Mouse (Mus musculus) cerebellum, postnatal 36 days (tissue): ENCODE data around the gene Rfx8.
A peak's percentile ranks its signal among the peaks of the same experiment; 100 is the strongest.

Experiments
- DNase-seq, 2 experiments: peaks; one replicate each; pipeline ENCODE4 v3.0.0; 2021 to 2022; ENCODE audit warnings: mixed read lengths in 2 of 2

Rfx8 gene

GRCm38 (mm10) chr1:39720632-39721350 lies at the start of gene Rfx8:
TSS of gene Rfx8 (minus strand) at chr1:39720997.
- peak; percentile 24 to 40 for DNase-seq

DNA sequence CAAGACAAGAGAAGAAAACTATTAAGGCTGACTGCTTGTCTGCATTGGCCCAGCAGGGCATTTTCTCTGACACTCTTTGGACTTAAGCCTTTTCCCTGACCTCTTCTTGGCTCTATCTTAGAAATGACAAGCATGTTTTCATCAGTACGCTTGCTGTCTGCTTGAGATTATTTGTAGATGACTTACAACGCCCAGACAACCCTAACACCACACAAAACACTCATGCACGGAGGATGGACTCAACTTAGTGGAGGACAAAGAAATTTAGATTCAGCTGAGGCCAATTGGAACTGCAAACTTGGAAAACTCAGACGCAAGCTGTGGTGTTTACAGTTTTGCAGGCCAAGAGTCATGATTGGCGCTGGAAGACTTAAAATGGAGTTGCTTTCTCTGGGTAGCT lies 49.6 kb upstream of the Rfx8 start:
- DNase-seq = no peak

DNA sequence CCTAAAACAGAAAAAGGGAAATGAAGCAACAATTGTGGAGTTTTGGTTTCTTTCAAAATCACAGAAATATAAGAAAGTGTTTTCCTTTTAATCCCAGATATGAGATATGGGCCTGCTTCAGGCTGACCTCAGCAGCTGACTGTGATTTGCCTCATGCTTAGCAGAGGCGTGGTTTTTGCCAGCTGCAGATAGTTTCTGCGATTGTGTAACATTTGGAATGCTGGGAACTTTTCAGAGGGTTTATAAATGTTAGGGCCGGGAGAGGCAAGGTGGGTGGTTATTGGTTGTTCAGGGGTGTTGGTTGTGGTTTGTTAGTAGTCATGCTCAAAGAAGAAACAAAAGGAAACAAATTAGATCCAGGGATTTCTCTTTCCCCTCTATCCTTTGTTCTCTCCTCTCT lies 47.2 kb upstream of the Rfx8 start:
- DNase-seq = no peak

DNA sequence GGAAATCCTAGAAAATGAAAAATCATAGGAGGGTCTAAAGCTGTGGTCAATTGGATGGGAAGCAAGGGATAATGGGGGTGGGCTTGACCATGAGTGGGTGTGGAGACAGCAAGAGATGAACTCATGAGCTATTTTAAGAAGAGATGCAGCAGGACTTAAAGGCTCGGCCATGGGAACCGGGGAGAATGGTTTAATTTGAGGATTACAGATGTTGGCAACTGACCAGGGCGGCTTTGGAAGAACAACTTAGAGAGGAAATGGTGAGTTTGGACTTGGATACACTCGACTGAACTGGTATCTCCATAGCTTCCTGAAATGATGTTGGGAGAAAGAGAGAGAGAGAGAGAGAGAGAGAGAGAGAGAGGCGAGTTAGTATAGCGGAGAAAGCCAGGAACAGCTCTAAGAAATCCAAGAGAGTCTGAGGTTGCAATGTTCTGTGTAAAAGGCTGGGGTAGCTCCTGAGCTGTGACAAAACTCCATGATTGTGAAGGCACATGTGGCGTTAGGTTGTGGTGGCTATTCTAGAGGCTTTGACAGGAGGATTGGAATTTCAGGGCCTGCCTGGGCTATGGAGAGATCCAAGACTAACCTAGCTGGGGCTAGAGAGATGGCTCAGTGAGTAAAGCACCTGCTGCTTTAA lies 45.2 kb upstream of the Rfx8 start:
- no peak for DNase-seq

DNA sequence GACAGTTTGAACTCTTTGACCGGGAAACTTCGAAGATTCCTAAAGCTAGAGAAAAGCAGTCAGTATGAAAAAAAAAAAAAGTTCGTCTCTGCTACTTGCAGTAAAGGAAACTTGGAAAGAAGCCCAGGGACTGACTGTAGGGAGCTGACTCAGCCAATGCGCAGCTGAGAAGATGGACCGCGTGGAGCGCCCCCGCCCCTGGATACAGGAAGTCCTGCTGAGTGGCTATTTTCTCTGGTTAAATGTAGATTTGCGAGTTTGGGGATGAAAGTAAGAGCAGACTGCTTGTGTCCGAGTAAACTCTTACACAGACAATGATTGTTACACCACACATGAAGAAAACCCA lies 41.2 kb upstream of the Rfx8 start:
- peak; percentile 27 to 34 for DNase-seq

DNA sequence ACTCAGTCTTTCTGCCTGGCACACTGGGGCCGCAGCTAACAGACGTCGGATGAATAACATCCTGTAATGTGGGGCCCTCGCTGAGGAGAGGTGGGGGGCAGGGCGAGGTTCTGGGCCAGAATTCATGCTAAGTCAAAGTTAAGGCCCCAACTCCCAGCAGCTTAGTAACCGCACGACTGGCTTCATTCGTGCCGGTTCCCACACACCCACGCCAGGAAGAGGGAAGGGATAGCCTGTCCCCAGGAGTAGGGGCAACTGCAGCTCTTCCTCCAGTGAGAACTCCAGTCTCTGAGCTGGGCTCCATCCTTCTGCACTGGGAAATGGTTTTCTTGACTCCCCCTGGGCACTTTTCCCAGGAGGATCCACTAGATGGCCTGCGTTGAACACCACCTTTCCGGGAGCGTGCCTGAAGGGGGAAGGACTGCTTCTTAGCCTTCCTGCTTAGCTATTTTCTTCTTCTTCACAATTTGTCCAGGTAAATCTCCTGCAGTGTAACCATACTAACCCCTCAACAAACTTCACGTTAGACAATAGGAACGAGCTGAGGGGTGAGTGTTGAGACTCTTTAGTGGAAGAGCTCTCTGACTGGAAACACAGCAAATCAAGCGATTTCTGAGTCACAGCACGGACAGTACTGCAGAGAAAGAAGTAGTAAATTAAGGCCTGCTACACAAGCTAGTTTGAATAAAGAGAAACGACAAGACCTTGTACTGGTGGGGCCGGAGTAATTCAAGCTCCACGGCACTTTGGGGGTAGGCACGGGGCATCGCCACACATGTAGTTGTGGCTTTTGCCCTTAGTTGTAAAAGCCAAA lies 40.6 kb upstream of the Rfx8 start:
- DNase-seq = peak; percentile 68

- DNase-seq = no peak
These were observed 39.5 kb upstream of the Rfx8 start for GRCm38 (mm10) chr1:39760181-39760715.

DNA sequence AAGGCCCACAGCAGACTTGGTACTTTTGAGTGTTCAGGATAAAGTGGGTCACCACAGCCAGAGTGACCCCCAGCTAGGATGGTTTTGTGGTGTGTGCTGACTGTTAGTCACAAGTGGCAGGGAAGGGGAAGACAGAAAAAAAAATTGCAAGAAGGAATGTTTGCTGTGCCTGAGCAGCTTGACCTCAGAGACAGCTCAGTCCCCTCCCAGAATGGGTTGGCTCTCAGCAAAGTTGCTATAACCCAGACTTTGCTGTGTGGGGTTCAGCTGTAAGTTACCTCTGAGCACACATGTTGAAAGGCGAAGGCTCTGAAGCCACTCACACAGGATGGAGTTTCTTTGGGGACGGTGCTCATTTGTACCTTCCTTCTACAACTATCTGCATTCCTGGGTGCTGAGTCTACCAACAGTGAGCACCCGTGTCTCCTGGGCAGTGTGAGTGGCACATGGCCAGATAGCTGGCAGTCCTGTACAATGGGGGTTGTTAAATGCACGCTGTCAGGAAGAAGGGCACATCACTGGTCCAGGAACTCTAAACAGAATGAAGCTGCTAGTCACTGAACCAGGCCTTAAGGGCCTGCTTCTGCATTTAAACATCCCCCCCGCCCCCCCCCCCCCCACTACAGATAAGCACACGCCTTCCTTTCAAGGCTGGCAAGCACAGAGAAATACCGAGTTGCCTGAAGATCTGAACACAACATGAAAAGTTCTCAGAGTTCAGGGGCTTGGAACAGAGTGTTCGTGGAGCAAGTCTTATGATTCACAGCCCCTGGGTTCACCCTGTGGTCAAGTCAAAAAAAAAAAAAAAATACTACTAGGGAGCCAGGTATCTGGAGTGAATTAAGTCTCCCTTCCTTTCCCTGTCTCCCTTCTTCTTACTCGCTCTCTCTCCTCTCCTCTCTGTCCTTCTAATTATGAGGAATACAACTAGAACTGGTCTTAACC lies 38.7 kb upstream of the Rfx8 start:
- DNase-seq = no peak

DNA sequence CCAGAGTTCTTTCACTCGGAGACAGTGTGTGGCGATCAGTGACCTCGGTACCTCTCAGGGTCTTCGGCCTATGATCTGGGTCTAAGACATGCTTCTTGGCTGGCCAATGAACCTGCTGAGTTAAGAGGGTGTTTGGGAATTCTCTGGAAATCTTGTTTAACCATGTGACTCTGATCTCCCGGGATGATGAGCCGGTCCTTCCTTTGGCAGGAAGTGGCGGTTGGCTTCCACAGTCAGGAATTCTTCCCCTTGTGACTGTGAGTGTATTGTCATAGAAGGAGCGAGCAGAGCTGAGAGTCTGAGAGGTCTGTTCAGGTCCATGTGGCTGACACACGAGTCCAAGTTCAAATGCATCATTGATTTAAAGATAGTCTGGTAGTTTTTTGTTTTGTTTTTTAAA lies 37.4 kb upstream of the Rfx8 start:
- DNase-seq = no peak

DNA sequence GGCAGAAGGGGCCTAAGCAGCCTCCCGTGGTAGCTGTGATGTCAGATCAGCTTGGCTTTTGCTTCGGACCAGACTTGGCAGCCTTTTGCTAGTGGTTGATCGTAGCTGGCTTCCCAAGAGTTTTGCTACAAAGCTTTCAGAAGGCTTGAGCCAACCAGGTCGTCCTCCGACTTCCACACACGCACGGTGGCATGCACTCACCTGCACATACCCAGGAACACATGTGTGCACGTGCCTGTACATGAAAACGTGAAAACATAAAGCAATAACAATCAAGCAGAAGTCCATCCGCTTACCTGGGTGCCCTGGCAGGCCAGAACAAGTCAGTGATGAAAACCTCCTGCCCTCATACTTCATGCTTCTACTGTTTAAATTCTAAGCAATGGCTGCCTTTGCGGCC lies 36.2 kb upstream of the Rfx8 start:
- no peak for DNase-seq

DNA sequence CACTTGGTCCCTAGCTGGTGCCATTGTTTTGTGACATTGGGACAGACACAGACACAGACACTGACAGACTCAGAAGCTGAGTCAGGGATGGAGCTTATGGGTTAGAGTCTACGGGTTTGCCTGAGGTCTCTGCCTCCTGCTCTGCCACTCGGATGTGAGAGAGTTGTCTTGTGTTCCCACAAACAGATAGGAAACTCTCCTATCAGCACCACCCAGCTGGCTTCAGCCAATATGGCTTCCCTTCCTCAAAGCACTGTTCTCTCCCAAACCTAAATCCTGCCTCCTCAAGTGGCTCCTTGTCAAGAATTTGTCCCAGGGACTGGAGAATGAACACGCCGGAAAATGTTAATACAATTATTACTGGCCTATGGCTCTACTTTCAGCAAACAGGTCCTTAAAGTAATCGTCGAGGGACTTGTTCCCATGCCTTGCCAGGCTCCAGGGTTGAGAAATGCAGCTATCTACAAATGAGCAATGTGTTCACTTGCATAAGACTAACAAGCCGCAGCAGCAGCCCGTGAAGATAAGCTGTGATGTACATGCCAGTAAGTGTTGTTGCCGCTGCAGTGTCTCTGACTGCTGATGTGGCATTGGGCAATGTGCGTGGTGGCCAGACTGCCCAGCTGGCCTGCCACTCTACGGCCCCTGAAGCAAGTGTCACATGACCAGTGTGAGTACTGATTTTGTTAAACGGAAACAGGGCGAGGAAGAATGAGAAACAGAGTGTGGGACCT lies 33.6 kb upstream of the Rfx8 start:
- DNase-seq = no peak

- DNase-seq = no peak
These were observed 30.7 kb upstream of the Rfx8 start for GRCm38 (mm10) chr1:39751537-39751936.

- no peak for DNase-seq
These were observed 28.9 kb upstream of the Rfx8 start for GRCm38 (mm10) chr1:39749664-39750063.

- DNase-seq = no peak
These were observed 28.4 kb upstream of the Rfx8 start for GRCm38 (mm10) chr1:39749214-39749613.

DNA sequence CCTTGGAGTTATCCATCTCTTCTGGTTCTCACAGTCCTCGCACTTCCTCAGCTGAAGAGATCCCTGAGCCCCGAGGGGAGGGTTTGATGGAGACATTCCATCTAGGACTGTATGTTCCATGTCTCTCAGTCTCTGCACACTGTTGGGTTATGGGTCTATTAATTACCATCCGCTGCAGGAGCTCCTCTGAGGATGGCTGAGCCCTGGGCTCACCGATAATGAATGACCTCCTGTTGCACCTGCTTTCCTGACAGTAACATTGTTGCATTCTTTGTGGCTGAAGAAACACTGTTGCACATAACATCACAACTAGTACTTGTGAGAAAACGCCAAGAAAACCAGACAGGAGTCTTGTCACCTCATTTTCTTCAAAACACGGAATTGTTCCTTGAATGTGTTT lies 27.9 kb upstream of the Rfx8 start:
- DNase-seq = no peak

DNA sequence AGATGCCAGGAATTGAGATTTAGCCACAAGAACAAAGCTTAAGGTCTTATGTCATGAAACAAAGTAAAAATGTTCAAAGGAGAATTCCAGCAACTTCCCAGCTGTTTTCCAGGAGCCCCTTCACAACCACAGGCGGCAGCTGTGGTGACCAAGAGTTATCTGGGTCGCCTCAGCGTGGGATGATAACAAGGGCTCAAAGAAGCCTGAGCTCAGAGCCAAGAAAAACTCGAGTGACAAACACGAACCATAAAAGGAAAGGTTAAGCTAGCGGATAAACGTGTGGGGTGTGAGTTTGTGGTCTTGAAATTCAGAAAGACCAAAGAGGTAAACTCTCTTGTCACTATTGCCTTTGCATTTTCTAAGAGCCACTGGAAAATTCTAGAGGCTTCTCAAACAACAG lies 25.7 kb upstream of the Rfx8 start:
- DNase-seq = no peak

GRCm38 (mm10) chr1:39740948-39741347 lies 20.2 kb upstream of the Rfx8 start:
- no peak for DNase-seq

- DNase-seq = no peak
These were observed 19.2 kb upstream of the Rfx8 start for GRCm38 (mm10) chr1:39740002-39740401.

GRCm38 (mm10) chr1:39735927-39736604 lies 15.3 kb upstream of the Rfx8 start:
- no peak for DNase-seq

- DNase-seq = no peak
These were observed 14.7 kb upstream of the Rfx8 start for GRCm38 (mm10) chr1:39735493-39735892.

DNA sequence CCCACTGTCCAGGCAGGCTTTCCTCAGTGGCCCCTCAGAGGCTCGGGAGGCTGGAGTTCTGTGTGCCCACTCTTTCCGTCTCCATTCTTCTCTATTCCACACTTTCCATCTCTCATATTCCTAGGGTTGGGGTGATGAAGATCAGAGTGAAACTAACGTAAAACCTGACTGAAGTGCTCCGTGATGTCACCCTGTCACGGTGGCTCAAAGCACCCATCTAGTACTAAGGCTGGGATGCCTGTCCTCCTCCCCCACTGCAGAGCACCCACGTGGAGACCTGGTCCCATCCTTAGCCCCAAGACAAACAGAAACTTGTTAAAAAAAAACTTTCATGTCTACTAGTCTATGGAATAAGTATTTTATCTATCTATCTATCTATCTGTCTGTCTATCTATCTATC lies 14.1 kb upstream of the Rfx8 start:
- no peak for DNase-seq
